Mouse (Mus musculus): ENCODE data around the gene Arhgap27.
A peak's percentile ranks its signal among the peaks of the same experiment; 100 is the strongest.
"Not testable (repeated sequence)": the region's sequence is repeated elsewhere in the genome, so short reads cannot be mapped to it uniquely, and the experiment has no call there.

Gene Arhgap27

GRCm38 (mm10) chr11:103363214-103364148 is at the start of gene Arhgap27:
TSS of gene Arhgap27 (minus strand) at chr11:103363692.
- peak; percentile 45 for DNase-seq (ENCODE audit: low spot score)

GRCm38 (mm10) chr11:103412950-103413423 is 49.5 kb upstream of the Arhgap27 start:
- DNase-seq (ENCODE audit: low spot score) = no peak

GRCm38 (mm10) chr11:103411981-103412949 is 48.8 kb upstream of the Arhgap27 start, which contains the start of gene Plekhm1:
TSS of gene Plekhm1 (minus strand) at chr11:103412687.
- peak; percentile 89 for DNase-seq (ENCODE audit: low spot score)

GRCm38 (mm10) chr11:103411301-103411700 is 47.8 kb upstream of the Arhgap27 start:
- DNase-seq (ENCODE audit: low spot score) = no peak

- no peak for DNase-seq (ENCODE audit: low spot score)
Measured at GRCm38 (mm10) chr11:103408880-103409279, 45.4 kb upstream of the Arhgap27 start.

- DNase-seq (ENCODE audit: low spot score) = not testable (repeated sequence)
Measured at GRCm38 (mm10) chr11:103407136-103407535, 43.6 kb upstream of the Arhgap27 start.

GRCm38 (mm10) chr11:103406551-103406950 is 43.1 kb upstream of the Arhgap27 start:
- no peak for DNase-seq (ENCODE audit: low spot score)

- no peak for DNase-seq (ENCODE audit: low spot score)
Measured at GRCm38 (mm10) chr11:103405814-103406213, 42.3 kb upstream of the Arhgap27 start.

- no peak for DNase-seq (ENCODE audit: low spot score)
Measured at GRCm38 (mm10) chr11:103404618-103405017, 41.1 kb upstream of the Arhgap27 start.

- no peak for DNase-seq (ENCODE audit: low spot score)
Measured at GRCm38 (mm10) chr11:103403776-103404175, 40.3 kb upstream of the Arhgap27 start.

- DNase-seq (ENCODE audit: low spot score) = no peak
Measured at GRCm38 (mm10) chr11:103402738-103403137, 39.2 kb upstream of the Arhgap27 start.

- no peak for DNase-seq (ENCODE audit: low spot score)
Measured at GRCm38 (mm10) chr11:103402198-103402597, 38.7 kb upstream of the Arhgap27 start.

- no peak for DNase-seq (ENCODE audit: low spot score)
Measured at GRCm38 (mm10) chr11:103399986-103400385, 36.5 kb upstream of the Arhgap27 start.

- DNase-seq (ENCODE audit: low spot score) = no peak
Measured at GRCm38 (mm10) chr11:103399050-103399449, 35.6 kb upstream of the Arhgap27 start.

- no peak for DNase-seq (ENCODE audit: low spot score)
Measured at GRCm38 (mm10) chr11:103396682-103397081, 33.2 kb upstream of the Arhgap27 start.

- DNase-seq (ENCODE audit: low spot score) = no peak
Measured at GRCm38 (mm10) chr11:103396236-103396635, 32.7 kb upstream of the Arhgap27 start.

- no peak for DNase-seq (ENCODE audit: low spot score)
Measured at GRCm38 (mm10) chr11:103394604-103395003, 31.1 kb upstream of the Arhgap27 start.

GRCm38 (mm10) chr11:103394025-103394424 is 30.5 kb upstream of the Arhgap27 start:
- DNase-seq (ENCODE audit: low spot score) = no peak

- no peak for DNase-seq (ENCODE audit: low spot score)
Measured at GRCm38 (mm10) chr11:103387870-103388526, 24.5 kb upstream of the Arhgap27 start.

- DNase-seq (ENCODE audit: low spot score) = no peak
Measured at GRCm38 (mm10) chr11:103386827-103387226, 23.3 kb upstream of the Arhgap27 start.

GRCm38 (mm10) chr11:103381956-103382613 is 18.6 kb upstream of the Arhgap27 start:
- peak; percentile 47 for DNase-seq (ENCODE audit: low spot score)
